Mouse (Mus musculus): ENCODE results near the gene Gmnn. TPM values are rescaled to one million over a fixed set of nuclear protein-coding genes. Genes with fewer than 3 reads are reported as not detected.

Gene Gmnn
- polyA plus RNA-seq, 2 experiments = 43.0 to 83.6 TPM

GRCm38 (mm10) chr13:24729128-24729527 is 32.6 kb downstream of the Gmnn start:
- no peaks in the 10 kb centered on the region for H3K27me3 ChIP-seq (ENCODE audit: control insufficient read depth, insufficient read depth, low read length)
- H3K9me3 ChIP-seq (ENCODE audit: control insufficient read depth, low read length) = no peaks in the 10 kb centered on the region
- H3K4me1 ChIP-seq (ENCODE audit: control insufficient read depth, insufficient read depth, low read length) = no peaks in the 10 kb centered on the region; the same call in 1 of the 2 replicates
- no peak overlapping the region for H3K4me3 ChIP-seq (replicated peaks; ENCODE audit: low read length)
- no peak overlapping the region for H3K4me2 ChIP-seq (replicated peaks; ENCODE audit: low read depth, low read length, severe bottlenecking)
- DNase-seq (ENCODE audit: low spot score) (no peak), ATAC-seq (ENCODE audit: low FRiP score, low read depth) (no peak)
- no peak overlapping the region for H3K9ac ChIP-seq (ENCODE audit: low read depth, low read length, severe bottlenecking)
- TF ChIP-seq POLR2A (IDR thresholded peaks at IDR 0.05; ENCODE audit: borderline replicate concordance, extremely low read depth, insufficient read depth, insufficient read length) = no peak
- H3K36me3 ChIP-seq (ENCODE audit: control insufficient read depth, insufficient read depth, low read length) = no peaks in the 10 kb centered on the region
- 92% methylated on average over 5 of the region's 5 CpGs for WGBS
- no peak overlapping the region for H3K27ac ChIP-seq (replicated peaks; ENCODE audit: low read depth, low read length)

GRCm38 (mm10) chr13:24724395-24724759 is 37.3 kb downstream of the Gmnn start:
- Histone ChIP-seq H3K4me3 (replicated peaks; ENCODE audit: low read length) (no peak overlapping the region), H3K27ac (replicated peaks; ENCODE audit: low read depth, low read length) (no peak overlapping the region), H3K27me3 (ENCODE audit: control insufficient read depth, insufficient read depth, low read length) (no peaks in the 10 kb centered on the region), H3K36me3 (ENCODE audit: control insufficient read depth, insufficient read depth, low read length) (no peaks in the 10 kb centered on the region), H3K4me2 (replicated peaks; ENCODE audit: low read depth, low read length, severe bottlenecking) (no peak overlapping the region), H3K9me3 (ENCODE audit: control insufficient read depth, low read length) (no peaks in the 10 kb centered on the region), H3K9ac (ENCODE audit: low read depth, low read length, severe bottlenecking) (no peak overlapping the region), H3K4me1 (ENCODE audit: control insufficient read depth, insufficient read depth, low read length) (no peaks in the 10 kb centered on the region; the same call in 1 of the 2 replicates)
- WGBS = 57% methylated on average over 4 of the region's 4 CpGs
- TF ChIP-seq POLR2A (IDR thresholded peaks at IDR 0.05; ENCODE audit: borderline replicate concordance, extremely low read depth, insufficient read depth, insufficient read length) = no peak
- DNase-seq (ENCODE audit: low spot score) = no peak
- ATAC-seq (ENCODE audit: low FRiP score, low read depth) = no peak

- Histone ChIP-seq H3K36me3 (ENCODE audit: control insufficient read depth, insufficient read depth, low read length) (no peaks in the 10 kb centered on the region), H3K4me2 (replicated peaks; ENCODE audit: low read depth, low read length, severe bottlenecking) (no peak overlapping the region), H3K27ac (replicated peaks; ENCODE audit: low read depth, low read length) (no peak overlapping the region), H3K4me1 (ENCODE audit: control insufficient read depth, insufficient read depth, low read length) (no peaks in the 10 kb centered on the region; the same call in 1 of the 2 replicates), H3K27me3 (ENCODE audit: control insufficient read depth, insufficient read depth, low read length) (no peaks in the 10 kb centered on the region), H3K9ac (ENCODE audit: low read depth, low read length, severe bottlenecking) (no peak overlapping the region), H3K9me3 (ENCODE audit: control insufficient read depth, low read length) (no peaks in the 10 kb centered on the region), H3K4me3 (replicated peaks; ENCODE audit: low read length) (no peak overlapping the region)
- ATAC-seq (ENCODE audit: low FRiP score, low read depth) (no peak), DNase-seq (ENCODE audit: low spot score) (no peak)
- 55% methylated on average over 8 of the region's 8 CpGs for WGBS
- TF ChIP-seq POLR2A (IDR thresholded peaks at IDR 0.05; ENCODE audit: borderline replicate concordance, extremely low read depth, insufficient read depth, insufficient read length) = no peak
These were observed 37.9 kb downstream of the Gmnn start for GRCm38 (mm10) chr13:24723699-24724394.

GRCm38 (mm10) chr13:24721502-24721901 is 40.2 kb downstream of the Gmnn start:
- no peak overlapping the region for H3K4me2 ChIP-seq (replicated peaks; ENCODE audit: low read depth, low read length, severe bottlenecking)
- WGBS = 79% methylated on average over 10 of the region's 10 CpGs
- TF ChIP-seq POLR2A (IDR thresholded peaks at IDR 0.05; ENCODE audit: borderline replicate concordance, extremely low read depth, insufficient read depth, insufficient read length) = no peak

GRCm38 (mm10) chr13:24717677-24718076 is 44.0 kb downstream of the Gmnn start:
- no peak overlapping the region for H3K4me2 ChIP-seq (replicated peaks; ENCODE audit: low read depth, low read length, severe bottlenecking)
- no peak overlapping the region for H3K9ac ChIP-seq (ENCODE audit: low read depth, low read length, severe bottlenecking)
- no peaks in the 10 kb centered on the region for H3K27me3 ChIP-seq (ENCODE audit: control insufficient read depth, insufficient read depth, low read length)
- H3K9me3 ChIP-seq (ENCODE audit: control insufficient read depth, low read length) = no peaks in the 10 kb centered on the region
- no peak for DNase-seq (ENCODE audit: low spot score)
- H3K36me3 ChIP-seq (ENCODE audit: control insufficient read depth, insufficient read depth, low read length) = no peaks in the 10 kb centered on the region
- TF ChIP-seq POLR2A (IDR thresholded peaks at IDR 0.05; ENCODE audit: borderline replicate concordance, extremely low read depth, insufficient read depth, insufficient read length) = no peak
- H3K4me1 ChIP-seq (ENCODE audit: control insufficient read depth, insufficient read depth, low read length) = no peaks in the 10 kb centered on the region
- H3K27ac ChIP-seq (replicated peaks; ENCODE audit: low read depth, low read length) = no peak overlapping the region
- H3K4me3 ChIP-seq (replicated peaks; ENCODE audit: low read length) = no peak overlapping the region
- no peak for ATAC-seq (ENCODE audit: low FRiP score, low read depth)
- WGBS = 52% methylated on average over 7 of the region's 7 CpGs

More at GRCm38 (mm10) chr13:24721502-24721901, 40.2 kb downstream of the Gmnn start:
- H3K36me3 ChIP-seq (ENCODE audit: control insufficient read depth, insufficient read depth, low read length) = no peaks in the 10 kb centered on the region
- H3K9me3 ChIP-seq (ENCODE audit: control insufficient read depth, low read length) = no peaks in the 10 kb centered on the region
- no peaks in the 10 kb centered on the region; the same call in 1 of the 2 replicates for H3K4me1 ChIP-seq (ENCODE audit: control insufficient read depth, insufficient read depth, low read length)
- no peak overlapping the region for H3K4me3 ChIP-seq (replicated peaks; ENCODE audit: low read length)
- H3K27ac ChIP-seq (replicated peaks; ENCODE audit: low read depth, low read length) = no peak overlapping the region
- ATAC-seq (ENCODE audit: low FRiP score, low read depth) (no peak), DNase-seq (ENCODE audit: low spot score) (no peak)
- no peak overlapping the region for H3K9ac ChIP-seq (ENCODE audit: low read depth, low read length, severe bottlenecking)
- no peaks in the 10 kb centered on the region for H3K27me3 ChIP-seq (ENCODE audit: control insufficient read depth, insufficient read depth, low read length)
